Mouse (Mus musculus) bone marrow macrophage, adult 2 months (primary cell): ENCODE results near the gene Platr17.

ENCODE experiments used
- CTCF ChIP-seq: IDR thresholded peaks from 2 replicates; pipeline ENCODE4 v1.5.1; 2012; ENCODE audit warnings: low read depth, mild to moderate bottlenecking, low read length, moderate library complexity
- POLR2A ChIP-seq: IDR thresholded peaks from 2 replicates; pipeline ENCODE4 v1.6.1; 2012; ENCODE audit warnings: mild to moderate bottlenecking, low read depth, low read length, borderline replicate concordance

- TF ChIP-seq POLR2A, result no peak
- no peak for TF ChIP-seq CTCF
Measured at GRCm38 (mm10) chr17:33936993-33937392, 32.1 kb downstream of the Platr17 start.
